20 mouse cellular contexts compared by ENCODE assay signal in the genomic region with DNA sequence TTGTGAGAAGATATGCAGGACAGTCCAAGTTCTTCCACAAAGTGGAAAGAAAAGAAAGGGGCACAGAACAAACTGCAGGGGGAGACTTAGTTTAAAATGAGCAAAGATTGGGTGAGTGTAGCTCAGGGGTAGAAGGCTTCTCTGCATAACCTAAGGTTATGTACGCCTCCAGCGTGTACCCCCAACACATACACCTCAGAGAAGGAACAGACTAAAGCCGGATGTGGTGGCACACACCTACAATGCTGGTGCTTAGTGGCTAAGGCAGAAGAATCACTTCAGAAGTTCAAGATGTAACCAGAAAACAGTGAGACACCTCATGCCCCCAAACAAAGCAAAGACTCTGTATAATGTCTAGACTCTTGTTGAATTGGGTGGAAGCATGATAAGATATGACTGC. TPM values are rescaled to one million over a fixed set of nuclear protein-coding genes. Genes with fewer than 3 reads are reported as not detected.
A peak's percentile ranks its signal among the peaks of the same experiment; 100 is the strongest.
DNase-seq lines count a peak whose midpoint lies in the region; ATAC-seq and TF ChIP-seq lines count a peak whose summit lies in the region.
"Had no signal": no experiment of that assay in that cellular context is flagged by ENCODE, and none has a peak within 500 bp of the region (broad histone marks: within the 10 kb centered on the region; RNA-seq: fewer than 3 reads in every experiment).

No protein-coding gene starts in this region.

- H3K4me2 ChIP-seq in liver, postnatal 0 days (ENCODE audit: low read depth, low read length): no peak overlapping the region
- no peak overlapping the region for H3K4me2 ChIP-seq in liver, embryonic 11.5 days
- no peak overlapping the region for H3K4me2 ChIP-seq in midbrain, embryonic 14.5 days (ENCODE audit: low read length)
- H3K4me2 ChIP-seq in midbrain, embryonic 11.5 days: no peak overlapping the region
- H3K4me2 ChIP-seq: limb, embryonic 13.5 days; neural tube, embryonic 12.5 days had no signal

- 0 out of 2 replicates have a peak overlapping the region, but pooled peaks have one; percentile 29 for H3K27ac ChIP-seq in liver, postnatal 0 days (ENCODE audit: low read depth)
- H3K27ac ChIP-seq in liver, embryonic 11.5 days (ENCODE audit: low read depth, low read length): no peak overlapping the region
- H3K27ac ChIP-seq in midbrain, embryonic 14.5 days (replicated peaks; ENCODE audit: low read depth, low read length): no peak overlapping the region
- H3K27ac ChIP-seq in midbrain, embryonic 11.5 days (ENCODE audit: low read depth, low read length): no peak overlapping the region
- H3K27ac ChIP-seq: heart, embryonic 10.5 days; limb, embryonic 13.5 days; neural tube, embryonic 12.5 days had no signal

- DNase-seq in liver, postnatal 0 days: no peak
- DNase-seq in liver, embryonic 11.5 days (ENCODE audit: low spot score): no peak
- peak; percentile 58 to 62 for DNase-seq in natural killer cell, adult 2 months (ENCODE audit: low spot score in 2 of 2)
- peak; percentile 31 to 56 for DNase-seq in thymus, postnatal 36 days
- no peak for DNase-seq in heart, adult 9 months (ENCODE audit: low spot score in 2 of 2)
- DNase-seq in midbrain, embryonic 14.5 days: no peak
- no peak for DNase-seq in midbrain, embryonic 11.5 days (ENCODE audit: low spot score, missing footprints)
- DNase-seq: cerebellum, adult 11 months; cerebellum, postnatal 25 days; gastrocnemius, postnatal 10 days; kidney, adult 2 months; kidney, postnatal 25 days; lung, postnatal 4 days; right cerebral cortex, postnatal 25 days had no signal

- H3K36me3 ChIP-seq in liver, postnatal 0 days (replicated peaks; ENCODE audit: insufficient read depth, low read length): no peaks in the 10 kb centered on the region
- H3K36me3 ChIP-seq in liver, embryonic 11.5 days (ENCODE audit: control insufficient read depth, insufficient read depth, low read length): no peaks in the 10 kb centered on the region
- H3K36me3 ChIP-seq in midbrain, embryonic 14.5 days (ENCODE audit: control insufficient read depth, insufficient read depth, low read length): no peaks in the 10 kb centered on the region
- no peaks in the 10 kb centered on the region for H3K36me3 ChIP-seq in midbrain, embryonic 11.5 days (ENCODE audit: control insufficient read depth, insufficient read depth, low read length)
- H3K36me3 ChIP-seq: heart, embryonic 10.5 days; neural tube, embryonic 12.5 days had no signal

- H3K9ac ChIP-seq in liver, postnatal 0 days (replicated peaks): no peak overlapping the region
- H3K9ac ChIP-seq in liver, embryonic 11.5 days (ENCODE audit: low read depth, low read length): no peak overlapping the region
- no peak overlapping the region for H3K9ac ChIP-seq in midbrain, embryonic 14.5 days (replicated peaks; ENCODE audit: low read length)
- H3K9ac ChIP-seq in midbrain, embryonic 11.5 days (ENCODE audit: low read length): no peak overlapping the region
- H3K9ac ChIP-seq: limb, embryonic 13.5 days; neural tube, embryonic 12.5 days had no signal

- H3K4me1 ChIP-seq in liver, postnatal 0 days (ENCODE audit: insufficient read depth): peaks cover 3% of the 10 kb centered on the region; the same call in 1 of the 2 replicates
- H3K4me1 ChIP-seq in liver, embryonic 11.5 days (replicated peaks; ENCODE audit: control insufficient read depth, insufficient read depth, low read length): no peaks in the 10 kb centered on the region
- H3K4me1 ChIP-seq in midbrain, embryonic 14.5 days (ENCODE audit: control insufficient read depth, insufficient read depth, low read length): no peaks in the 10 kb centered on the region
- no peaks in the 10 kb centered on the region for H3K4me1 ChIP-seq in midbrain, embryonic 11.5 days (ENCODE audit: control insufficient read depth, insufficient read depth, low read length)
- H3K4me1 ChIP-seq: neural tube, embryonic 12.5 days had no signal

- H3K4me3 ChIP-seq in liver, postnatal 0 days (ENCODE audit: low read depth, low read length): no peak overlapping the region
- H3K4me3 ChIP-seq in liver, embryonic 11.5 days (ENCODE audit: low read depth, low read length): no peak overlapping the region
- no peak overlapping the region for H3K4me3 ChIP-seq in midbrain, embryonic 14.5 days (replicated peaks; ENCODE audit: low read depth, low read length)
- H3K4me3 ChIP-seq in midbrain, embryonic 11.5 days (ENCODE audit: low read depth, low read length): no peak overlapping the region
- H3K4me3 ChIP-seq: heart, embryonic 10.5 days; limb, embryonic 13.5 days; neural tube, embryonic 12.5 days had no signal

- H3K9me3 ChIP-seq in liver, postnatal 0 days (ENCODE audit: low read length): no peaks in the 10 kb centered on the region
- H3K9me3 ChIP-seq in liver, embryonic 11.5 days (ENCODE audit: control insufficient read depth, low read length): no peaks in the 10 kb centered on the region
- H3K9me3 ChIP-seq in midbrain, embryonic 14.5 days (ENCODE audit: control insufficient read depth, low read length): no peaks in the 10 kb centered on the region
- no peaks in the 10 kb centered on the region for H3K9me3 ChIP-seq in midbrain, embryonic 11.5 days (ENCODE audit: control insufficient read depth, low read length)
- H3K9me3 ChIP-seq: heart, embryonic 10.5 days; limb, embryonic 13.5 days; neural tube, embryonic 12.5 days had no signal

- no peaks in the 10 kb centered on the region for H3K27me3 ChIP-seq in liver, postnatal 0 days (ENCODE audit: insufficient read depth, low read length)
- H3K27me3 ChIP-seq in liver, embryonic 11.5 days (replicated peaks; ENCODE audit: control insufficient read depth, insufficient read depth, low read length): no peaks in the 10 kb centered on the region
- H3K27me3 ChIP-seq in midbrain, embryonic 14.5 days (ENCODE audit: control insufficient read depth, insufficient read depth, low read length): no peaks in the 10 kb centered on the region
- no peaks in the 10 kb centered on the region for H3K27me3 ChIP-seq in midbrain, embryonic 11.5 days (ENCODE audit: control insufficient read depth, insufficient read depth, low read length)
- H3K27me3 ChIP-seq: limb, embryonic 13.5 days; neural tube, embryonic 12.5 days had no signal

- no peak for TF ChIP-seq CTCF in liver, postnatal 0 days (IDR thresholded peaks at IDR 0.05; ENCODE audit: low read depth)

- WGBS in liver, postnatal 0 days (ENCODE audit: insufficient replicate concordance): 75% methylated on average over 3 of the region's 3 CpGs
- WGBS in liver, embryonic 11.5 days: 85% methylated on average over 3 of the region's 3 CpGs
- 90% methylated on average over 3 of the region's 3 CpGs for WGBS in midbrain, embryonic 14.5 days
- WGBS in midbrain, embryonic 11.5 days: 93% methylated on average over 3 of the region's 3 CpGs

- no peak for TF ChIP-seq EP300 in liver, postnatal 0 days (IDR thresholded peaks at IDR 0.05; ENCODE audit: low read depth)

- ATAC-seq in liver, postnatal 0 days: no peak
- no peak for ATAC-seq in liver, embryonic 11.5 days (replicated peaks; ENCODE audit: low FRiP score)
- ATAC-seq in activated CD4-positive, CD25-positive, alpha-beta regulatory T cell, adult 4 months: peak; percentile 89
- ATAC-seq in midbrain, embryonic 14.5 days (ENCODE audit: low FRiP score, low TSS enrichment): no peak
- no peak for ATAC-seq in midbrain, embryonic 11.5 days (ENCODE audit: low FRiP score)
- ATAC-seq: hindbrain, embryonic 16.5 days; midbrain, embryonic 16.5 days had no signal

RNA-seq across cellular contexts. Expression of a gene that starts 36.3 kb away (rescaled TPM):
- polyA plus RNA-seq in liver, postnatal 0 days (2015; fragmentation: Nextera tagmentation; extraction: Ambion mirVana): 5.6 and 5.8 TPM in 2 replicates
- 14.9 and 16.8 TPM in 2 replicates for polyA plus RNA-seq in liver, embryonic 11.5 days (2014; fragmentation: Nextera tagmentation; extraction: Ambion mirVana)
- 1 to 10 TPM; 1.0 to 2.0 TPM for polyA plus RNA-seq in activated CD4-positive, CD25-positive, alpha-beta regulatory T cell, adult 4 months (2017; shearing (Covaris generic))
- 3.0 and 9.4 TPM in 2 replicates for polyA plus RNA-seq in midbrain, embryonic 14.5 days (2014; fragmentation: Nextera tagmentation; extraction: Ambion mirVana)
- polyA plus RNA-seq in midbrain, embryonic 11.5 days (2014; fragmentation: Nextera tagmentation; extraction: Ambion mirVana): 21.1 and 24.8 TPM in 2 replicates

RNA-seq across cellular contexts. Expression of a gene that starts 43.4 kb away (rescaled TPM):
- 3.9 and 4.1 TPM in 2 replicates for polyA plus RNA-seq in liver, postnatal 0 days (2015; fragmentation: Nextera tagmentation; extraction: Ambion mirVana)
- polyA plus RNA-seq in liver, embryonic 11.5 days (2014; fragmentation: Nextera tagmentation; extraction: Ambion mirVana): 1.4 and 1.5 TPM in 2 replicates
- polyA plus RNA-seq in activated CD4-positive, CD25-positive, alpha-beta regulatory T cell, adult 4 months (2017; shearing (Covaris generic)): 10 to 100 TPM; 25.0 to 41.7 TPM
- polyA plus RNA-seq in midbrain, embryonic 14.5 days (2014; fragmentation: Nextera tagmentation; extraction: Ambion mirVana): 0.27 and 1.0 TPM in 2 replicates
- 0.20 and 0.25 TPM in 2 replicates for polyA plus RNA-seq in midbrain, embryonic 11.5 days (2014; fragmentation: Nextera tagmentation; extraction: Ambion mirVana)

Comparison
In these comparisons a context has a peak if more than half of its experiments do, and no peak if none do; other contexts are left out.
1. DNase-seq: peak in natural killer cell, adult 2 months (2 of 2) and thymus, postnatal 36 days (2 of 2); none in liver, postnatal 0 days (single experiment), liver, embryonic 11.5 days (single experiment), heart, adult 9 months (0 of 2), midbrain, embryonic 14.5 days (single experiment) and midbrain, embryonic 11.5 days (single experiment).